Mouse (Mus musculus) midbrain, embryonic 13.5 days (tissue): ENCODE data around the gene Cstb. TPM values are rescaled to one million over a fixed set of nuclear protein-coding genes. Genes with fewer than 3 reads are reported as not detected.

Experiments used
- ATAC-seq: fragments of 200-750 bp; cut with Nextera tagmentation; 2 replicates; pipeline ENCODE4 v1.8.0; 2017; ENCODE audit warnings: mild to moderate bottlenecking, moderate TSS enrichment, moderate library complexity
- H3K27ac ChIP-seq: fragments of 300-500 bp; sonication (generic); 2 replicates; pipeline ENCODE4 v1.5.1; 2015; ENCODE audit warnings: inconsistent platforms, mild to moderate bottlenecking, moderate library complexity
- H3K27me3 ChIP-seq: fragments of 300-500 bp; sonication (generic); 2 replicates; pipeline ENCODE4 v1.6.1; 2015; ENCODE audit warnings: mild to moderate bottlenecking, inconsistent platforms
- H3K36me3 ChIP-seq: fragments of 300-500 bp; sonication (generic); 2 replicates; pipeline ENCODE4 v1.6.1; 2015; ENCODE audit warnings: mild to moderate bottlenecking, inconsistent platforms
- H3K4me1 ChIP-seq: fragments of 300-500 bp; sonication (generic); replicated peaks from 2 replicates; pipeline ENCODE4 v1.6.1; 2015; ENCODE audit warnings: inconsistent platforms
- H3K4me2 ChIP-seq: fragments of 300-500 bp; sonication (generic); replicated peaks from 2 replicates; pipeline ENCODE4 v1.6.1; 2015; ENCODE audit warnings: moderate library complexity, mild to moderate bottlenecking, inconsistent platforms
- H3K4me3 ChIP-seq: fragments of 300-500 bp; sonication (generic); replicated peaks from 2 replicates; pipeline ENCODE4 v1.5.1; 2015; ENCODE audit warnings: mild to moderate bottlenecking, inconsistent platforms
- H3K9ac ChIP-seq: fragments of 300-500 bp; sonication (generic); replicated peaks from 2 replicates; pipeline ENCODE4 v1.6.1; 2015; ENCODE audit warnings: mild to moderate bottlenecking, inconsistent platforms
- H3K9me3 ChIP-seq: fragments of 300-500 bp; sonication (generic); 2 replicates; pipeline ENCODE4 v1.6.1; 2016; ENCODE audit warnings: mild to moderate bottlenecking, inconsistent platforms
- WGBS: fragments of 180-500 bp; shearing (Covaris S2); methylation state at CpG from one replicate; pipeline ENCODE4 v1.1.7; 2015; 5-methylcytosine and 5-hydroxymethylcytosine counted together
- polyA plus RNA-seq: library from polyadenylated mRNA; unstranded; fragments of >200 nt; fragmentation: Nextera tagmentation; extraction: Ambion mirVana; gene quantifications from 2 replicates; pipeline ENCODE4 v1.2.1, GENCODE M21; 2015

Gene Cstb
- polyA plus RNA-seq = 91.6 and 97.8 TPM in 2 replicates

DNA sequence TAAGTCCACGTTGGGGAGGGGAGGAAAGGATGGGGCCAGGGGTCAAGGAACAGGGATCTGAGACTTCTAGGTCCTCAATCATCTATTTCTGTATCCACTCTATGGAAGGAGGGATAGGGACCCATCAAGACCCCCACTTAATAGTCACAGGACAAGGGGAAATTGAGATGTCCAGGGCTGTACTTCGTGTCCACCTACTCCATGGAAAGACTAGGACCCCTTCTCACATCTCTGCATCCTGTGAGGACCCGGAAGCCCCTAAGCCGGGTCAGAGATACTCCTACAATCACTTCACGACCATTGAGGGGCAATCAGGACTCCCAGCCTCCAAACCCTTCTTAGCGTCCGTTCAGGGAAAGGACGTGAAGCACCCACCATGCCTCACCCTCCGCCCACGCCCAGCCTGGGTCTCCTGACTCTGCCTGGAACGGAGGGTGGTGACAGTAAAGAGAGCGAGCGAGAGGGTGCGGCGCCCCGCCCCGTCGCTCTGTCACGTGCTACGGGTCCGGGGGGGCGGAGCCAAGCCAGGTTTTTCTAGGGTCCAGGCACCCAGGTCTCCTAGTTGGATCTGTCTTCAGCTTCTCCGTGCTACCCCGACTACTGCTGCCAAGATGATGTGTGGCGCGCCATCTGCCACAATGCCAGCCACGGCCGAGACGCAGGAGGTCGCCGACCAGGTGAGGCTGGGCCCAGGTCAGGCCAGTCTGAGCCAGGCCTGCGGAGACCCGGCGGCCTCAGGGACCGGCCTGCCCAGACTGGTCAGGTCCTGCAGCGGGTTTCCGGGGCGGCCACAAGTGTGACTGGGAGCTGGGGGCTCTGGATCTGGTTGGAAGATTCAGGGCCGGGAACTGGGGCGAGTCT lies at the start of gene Cstb:
Cstb (plus strand) TSS at position 489 of the 861 bp plus-strand sequence.
- H3K36me3 ChIP-seq = peaks cover 25% of the 10 kb centered on the region
- peak within 1 kb of the TSS; percentile 74 for H3K4me2 ChIP-seq
- ATAC-seq = peak; percentile 95
- WGBS = 1% methylated on average over 40 of the region's 40 CpGs
- no peaks in the 10 kb centered on the region for H3K27me3 ChIP-seq
- H3K27ac ChIP-seq = peak within 1 kb of the TSS; percentile 57; the same call in 1 of the 2 replicates
- H3K9ac ChIP-seq = peak within 1 kb of the TSS; percentile 86
- H3K9me3 ChIP-seq = no peaks in the 10 kb centered on the region
- peak within 1 kb of the TSS; percentile 73 for H3K4me3 ChIP-seq
- H3K4me1 ChIP-seq = peaks cover 12% of the 10 kb centered on the region

DNA sequence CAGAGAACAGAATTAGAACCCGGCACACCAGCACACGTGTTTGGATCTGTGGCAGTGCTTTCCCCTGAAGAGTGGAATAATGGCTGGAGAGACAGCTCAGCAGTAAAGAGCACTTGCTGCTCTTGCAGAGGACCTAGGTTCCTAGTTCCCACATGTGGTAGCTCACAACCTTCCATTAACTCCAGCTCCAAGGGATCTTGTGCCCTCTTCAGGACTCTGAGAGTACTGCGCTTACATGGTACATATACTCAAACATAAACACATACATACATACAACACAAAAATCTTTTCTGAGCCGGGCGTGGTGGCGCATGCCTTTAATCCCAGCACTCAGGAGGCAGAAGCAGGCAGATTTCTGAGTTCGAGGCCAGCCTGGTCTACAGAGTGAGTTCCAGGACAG lies 47.0 kb upstream of the Cstb start:
- no peaks in the 10 kb centered on the region for H3K36me3 ChIP-seq
- H3K9me3 ChIP-seq = peaks cover 6% of the 10 kb centered on the region; the same call in 1 of the 2 replicates
- 94% methylated on average over 7 of the region's 7 CpGs for WGBS
- H3K4me3 ChIP-seq = no peak overlapping the region
- no peak overlapping the region for H3K27ac ChIP-seq
- no peak overlapping the region for H3K9ac ChIP-seq
- ATAC-seq = no peak
- no peaks in the 10 kb centered on the region for H3K27me3 ChIP-seq
- no peaks in the 10 kb centered on the region for H3K4me1 ChIP-seq
- H3K4me2 ChIP-seq = no peak overlapping the region

DNA sequence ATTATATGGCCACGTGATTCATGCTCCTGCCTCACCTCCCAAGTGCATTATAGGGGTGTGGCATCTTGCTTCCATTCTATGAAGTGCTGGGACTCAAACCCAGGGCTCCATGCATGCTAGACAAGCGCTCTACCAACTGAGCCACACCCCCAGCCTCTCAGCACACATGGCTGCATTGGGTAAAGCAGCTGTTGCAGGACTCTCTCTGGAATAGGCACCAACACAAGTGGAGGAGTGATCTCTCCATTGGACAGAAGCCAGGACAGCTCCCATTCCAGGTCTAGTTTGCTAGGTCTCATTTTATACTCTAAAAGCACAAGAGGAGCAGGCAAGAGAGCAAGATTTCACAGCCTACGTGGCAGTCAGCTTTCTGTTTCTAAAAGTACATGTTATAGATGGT lies 41.9 kb upstream of the Cstb start:
- H3K9ac ChIP-seq = no peak overlapping the region
- WGBS = 74% methylated on average over 3 of the region's 3 CpGs

DNA sequence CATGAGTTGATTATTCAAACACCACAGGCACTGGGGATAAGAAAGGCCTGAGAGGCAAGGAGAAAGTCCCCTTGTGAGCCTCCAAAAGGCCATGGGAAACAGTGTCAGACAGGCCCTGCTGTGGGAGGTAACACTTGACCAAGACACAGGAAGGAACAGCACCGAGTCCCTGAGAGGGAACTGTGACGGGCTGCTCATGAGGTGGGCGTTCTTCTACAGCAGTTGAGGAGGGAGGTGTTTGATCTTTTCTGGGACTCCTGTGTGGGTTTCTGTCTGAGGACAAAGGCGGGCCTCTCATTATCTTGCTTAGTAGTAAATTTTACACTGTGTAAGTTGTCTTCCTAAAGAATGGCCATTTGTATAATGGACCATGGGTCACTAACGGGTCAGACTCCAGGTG lies 39.9 kb upstream of the Cstb start:
- H3K4me2 ChIP-seq = no peak overlapping the region
- H3K4me1 ChIP-seq = no peaks in the 10 kb centered on the region
- H3K27me3 ChIP-seq = peaks cover 18% of the 10 kb centered on the region
- no peaks in the 10 kb centered on the region for H3K9me3 ChIP-seq
- H3K36me3 ChIP-seq = no peaks in the 10 kb centered on the region
- no peak for ATAC-seq
- no peak overlapping the region for H3K4me3 ChIP-seq
- no peak overlapping the region for H3K9ac ChIP-seq
- 84% methylated on average over 5 of the region's 5 CpGs for WGBS
- H3K27ac ChIP-seq = no peak overlapping the region

More for the DNA sequence above, 41.9 kb upstream of the Cstb start:
- Histone ChIP-seq H3K27me3 (no peaks in the 10 kb centered on the region), H3K27ac (no peak overlapping the region), H3K4me3 (no peak overlapping the region), H3K4me1 (no peaks in the 10 kb centered on the region), H3K36me3 (no peaks in the 10 kb centered on the region), H3K4me2 (no peak overlapping the region), H3K9me3 (peaks cover 1% of the 10 kb centered on the region; the same call in 1 of the 2 replicates)
- no peak for ATAC-seq

DNA sequence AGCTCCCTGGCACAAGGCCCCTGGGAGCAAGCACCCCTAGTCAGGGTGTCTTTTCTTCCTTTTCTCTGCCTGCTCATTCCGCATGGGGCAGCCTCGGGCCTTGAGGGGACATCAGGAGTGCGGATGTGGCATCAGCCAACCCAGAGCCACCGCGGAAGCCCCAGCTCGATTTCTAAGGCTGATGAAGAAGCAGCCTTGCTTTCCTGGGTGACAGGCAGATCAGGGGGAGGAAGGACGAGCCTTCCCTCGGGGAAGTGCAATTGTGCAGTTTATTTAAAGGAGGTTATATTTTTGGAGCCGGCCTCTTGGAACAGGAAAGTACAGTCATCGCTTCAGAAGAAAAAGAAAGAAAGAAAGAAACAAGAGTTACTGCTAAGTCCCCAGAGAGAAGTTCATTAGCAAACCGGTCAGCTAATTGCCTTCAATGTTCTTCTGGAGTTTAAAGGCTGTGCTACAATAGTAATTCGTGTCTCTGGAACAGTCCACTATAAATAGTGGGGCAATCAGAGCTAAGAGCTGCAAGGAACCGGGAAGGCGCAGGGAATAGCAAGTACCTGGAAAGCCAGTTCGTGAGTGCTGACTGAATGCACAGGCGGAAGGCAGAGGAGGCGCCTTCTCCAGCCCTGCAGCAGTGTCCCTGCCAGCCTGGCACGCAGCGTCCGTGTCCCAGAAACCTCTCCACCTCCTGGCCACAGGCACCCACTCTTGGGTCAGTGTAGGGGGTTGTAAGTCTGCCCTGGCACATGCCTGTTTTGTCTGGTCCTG lies 37.1 kb upstream of the Cstb start:
- H3K36me3 ChIP-seq = no peaks in the 10 kb centered on the region
- peaks cover 41% of the 10 kb centered on the region for H3K27me3 ChIP-seq
- no peak for ATAC-seq
- no peaks in the 10 kb centered on the region for H3K9me3 ChIP-seq
- H3K4me3 ChIP-seq = no peak overlapping the region
- H3K4me1 ChIP-seq = no peaks in the 10 kb centered on the region
- H3K9ac ChIP-seq = no peak overlapping the region
- no peak overlapping the region for H3K27ac ChIP-seq
- no peak overlapping the region for H3K4me2 ChIP-seq
- 68% methylated on average over 20 of the region's 20 CpGs for WGBS

DNA sequence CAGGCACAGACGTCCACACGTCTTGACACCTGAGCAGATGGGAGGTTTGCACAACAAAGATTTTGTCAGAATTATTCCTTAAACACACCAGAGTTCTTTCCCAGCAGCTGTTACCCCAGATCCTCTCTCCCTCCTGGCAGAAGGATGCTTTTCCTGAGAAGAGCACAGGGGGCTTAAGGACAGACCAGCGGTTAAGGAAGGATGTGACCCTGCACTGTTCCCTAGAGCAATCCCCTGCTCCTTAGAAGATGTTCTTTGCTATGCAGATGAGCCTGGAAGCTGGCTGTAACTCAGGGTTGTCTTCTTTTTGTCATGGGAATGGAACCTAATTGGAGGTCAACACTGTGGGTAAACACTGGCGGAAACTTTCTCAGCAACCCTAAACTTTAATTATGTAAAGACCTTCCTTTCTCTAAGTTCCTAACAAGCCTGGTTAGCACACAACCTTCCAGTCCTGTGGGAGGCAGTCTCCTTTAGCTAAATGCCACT lies 34.4 kb upstream of the Cstb start:
- Histone ChIP-seq H3K4me3 (no peak overlapping the region), H3K4me2 (no peak overlapping the region), H3K4me1 (peaks cover 7% of the 10 kb centered on the region), H3K27me3 (peaks cover 41% of the 10 kb centered on the region), H3K36me3 (no peaks in the 10 kb centered on the region), H3K9ac (no peak overlapping the region), H3K9me3 (no peaks in the 10 kb centered on the region), H3K27ac (no peak overlapping the region)
- no peak for ATAC-seq
- 17% methylated on average over 4 of the region's 4 CpGs for WGBS

DNA sequence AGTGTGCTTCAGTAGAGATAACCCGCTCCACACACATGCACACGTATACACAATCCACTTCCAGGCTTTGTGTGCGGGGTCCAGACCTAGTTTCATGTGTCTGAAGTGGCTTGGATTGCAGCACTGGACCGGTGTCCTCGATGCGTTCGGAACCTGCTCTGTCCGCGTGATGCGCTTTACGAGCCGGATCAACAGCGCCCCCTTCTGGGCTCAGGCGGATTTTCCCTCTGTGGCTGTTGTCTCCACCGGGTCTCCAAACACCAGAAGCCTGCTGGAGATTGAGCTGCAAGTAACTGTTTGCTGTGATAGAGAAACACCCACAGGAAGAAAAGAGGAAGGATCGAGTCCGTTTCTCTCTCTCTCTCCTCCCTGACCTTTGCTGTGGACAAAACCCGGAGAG lies 33.4 kb upstream of the Cstb start:
- no peak overlapping the region for H3K4me3 ChIP-seq
- peaks cover 12% of the 10 kb centered on the region for H3K4me1 ChIP-seq
- H3K4me2 ChIP-seq = no peak overlapping the region
- H3K9ac ChIP-seq = no peak overlapping the region
- 4% methylated on average over 18 of the region's 18 CpGs for WGBS
- no peak for ATAC-seq
- no peak overlapping the region for H3K27ac ChIP-seq
- H3K27me3 ChIP-seq = peaks cover 41% of the 10 kb centered on the region
- no peaks in the 10 kb centered on the region for H3K9me3 ChIP-seq
- no peaks in the 10 kb centered on the region for H3K36me3 ChIP-seq

DNA sequence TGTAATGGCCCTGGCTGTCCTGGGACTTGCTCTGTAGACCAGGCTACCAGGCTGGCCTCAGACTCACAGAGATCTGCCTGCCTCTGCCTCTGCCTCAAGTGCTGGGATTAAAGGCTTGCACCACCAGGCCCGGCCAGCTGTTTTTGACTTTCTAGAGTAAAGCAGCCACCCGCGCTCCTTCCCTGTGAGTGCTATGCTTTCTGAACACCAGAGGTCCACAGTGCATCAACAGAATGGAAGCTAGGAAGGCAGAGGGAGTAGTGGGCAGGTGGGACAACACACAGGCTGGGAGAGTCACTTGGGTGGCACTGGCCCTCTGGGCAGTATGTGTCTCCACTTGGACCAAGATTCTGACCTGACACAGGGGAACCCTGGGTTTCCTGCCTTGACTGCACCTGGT lies 30.1 kb upstream of the Cstb start:
- peak overlapping the region; percentile 49; the same call in 1 of the 2 replicates for H3K9ac ChIP-seq
- WGBS = 70% methylated on average over 3 of the region's 3 CpGs
- peaks cover 23% of the 10 kb centered on the region for H3K4me1 ChIP-seq
- no peak overlapping the region for H3K4me3 ChIP-seq
- ATAC-seq = peak; percentile 11
- peaks cover 24% of the 10 kb centered on the region for H3K27me3 ChIP-seq
- H3K36me3 ChIP-seq = peaks cover 15% of the 10 kb centered on the region
- peak overlapping the region; percentile 76 for H3K27ac ChIP-seq
- peak overlapping the region; percentile 39; the same call in 1 of the 2 replicates for H3K4me2 ChIP-seq
- no peaks in the 10 kb centered on the region for H3K9me3 ChIP-seq

DNA sequence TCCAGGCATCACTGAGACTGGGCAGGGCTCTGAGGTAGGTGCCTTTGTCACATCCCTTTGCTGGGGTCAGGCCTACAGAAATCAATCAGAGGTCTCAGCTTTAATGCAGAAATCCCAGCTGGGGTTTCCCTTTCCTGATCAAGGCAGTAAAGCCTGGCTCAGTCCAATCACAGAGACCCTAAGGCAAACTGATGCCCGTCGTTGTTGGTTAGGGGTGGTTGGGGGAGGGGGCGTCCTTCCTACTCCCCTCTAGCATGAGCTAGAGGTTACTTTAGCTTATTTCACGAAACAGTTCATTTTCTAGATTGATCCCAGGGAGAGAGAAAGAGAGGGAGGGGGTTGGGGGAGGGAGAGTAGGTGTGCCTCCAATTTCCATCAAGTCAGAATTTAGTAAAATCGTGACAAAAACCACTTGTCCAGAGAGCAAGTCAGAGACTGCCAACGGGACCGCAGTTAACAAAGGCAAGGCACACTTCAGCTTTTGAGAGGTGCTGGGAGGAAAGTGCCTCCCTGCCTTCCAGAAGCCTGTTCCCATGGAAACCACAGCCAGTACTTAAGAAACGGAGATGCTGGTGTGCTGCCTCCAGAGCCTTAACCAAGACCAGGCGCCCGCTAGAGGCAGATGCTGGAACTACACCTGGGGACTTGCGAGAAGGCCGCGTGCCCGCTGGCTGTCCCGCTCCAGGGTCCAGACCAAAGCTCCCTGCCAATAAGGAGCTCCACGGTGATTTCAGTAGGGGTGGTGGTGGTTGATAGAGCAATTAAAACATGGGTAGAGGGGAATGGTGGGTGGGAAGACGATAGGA lies 29.4 kb upstream of the Cstb start:
- peaks cover 21% of the 10 kb centered on the region for H3K36me3 ChIP-seq
- H3K4me2 ChIP-seq = peak overlapping the region; percentile 39
- no peaks in the 10 kb centered on the region for H3K9me3 ChIP-seq
- ATAC-seq = peak; percentile 85
- 0 out of 2 replicates have a peak overlapping the region, but pooled peaks have one; percentile 7 for H3K4me3 ChIP-seq
- WGBS = 2% methylated on average over 17 of the region's 17 CpGs
- peaks cover 23% of the 10 kb centered on the region for H3K4me1 ChIP-seq
- H3K27ac ChIP-seq = peak overlapping the region; percentile 76
- H3K9ac ChIP-seq = peak overlapping the region; percentile 49; the same call in 1 of the 2 replicates
- H3K27me3 ChIP-seq = peaks cover 18% of the 10 kb centered on the region

DNA sequence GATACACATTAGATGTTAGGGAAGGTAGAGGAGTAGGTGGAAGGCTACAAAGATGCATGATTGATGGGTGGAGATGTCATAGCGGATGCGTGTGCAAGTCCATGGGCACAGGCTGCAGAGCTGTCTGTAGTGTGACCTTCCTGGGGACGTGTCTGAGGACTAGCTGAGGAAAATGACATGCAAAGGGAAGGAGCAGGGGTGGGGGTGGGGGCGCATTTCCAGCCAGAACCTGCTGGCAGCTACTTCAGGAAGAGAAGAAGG lies 28.9 kb upstream of the Cstb start:
- Histone ChIP-seq H3K9ac (no peak overlapping the region), H3K4me1 (peaks cover 23% of the 10 kb centered on the region), H3K4me2 (peak overlapping the region; percentile 39), H3K4me3 (no peak overlapping the region), H3K27me3 (peaks cover 12% of the 10 kb centered on the region), H3K36me3 (peaks cover 26% of the 10 kb centered on the region), H3K27ac (no peak overlapping the region), H3K9me3 (no peaks in the 10 kb centered on the region)
- ATAC-seq = peak; percentile 61
- WGBS = 47% methylated on average over 4 of the region's 4 CpGs

DNA sequence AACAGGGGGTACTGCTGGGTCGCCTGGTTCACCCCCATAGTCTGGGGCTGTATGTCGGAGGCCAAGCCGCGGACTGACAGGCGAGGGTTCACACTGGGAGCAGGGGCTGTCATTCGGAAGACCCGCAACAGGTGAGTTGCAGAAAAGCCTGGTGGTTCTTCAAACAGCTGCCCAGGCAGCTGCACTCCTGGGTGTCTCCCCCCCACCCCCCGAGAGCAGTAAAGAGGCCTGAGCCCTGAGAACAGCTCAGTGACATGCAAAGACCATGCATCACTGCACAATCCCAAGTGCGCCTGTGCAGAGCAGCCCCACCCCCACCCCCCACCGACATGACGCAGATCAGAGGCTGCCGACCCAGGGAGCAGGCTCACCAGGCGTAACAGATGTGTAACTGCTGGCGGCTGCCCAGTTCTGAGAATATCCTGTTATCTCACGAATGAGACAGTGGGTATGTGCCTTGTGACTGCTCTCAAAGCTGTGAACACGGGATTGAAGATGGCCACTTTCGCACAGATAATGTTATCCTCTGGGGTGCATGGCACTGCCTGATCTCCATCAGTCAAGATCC lies 26.3 kb upstream of the Cstb start:
- Histone ChIP-seq H3K4me3 (no peak overlapping the region), H3K36me3 (peaks cover 53% of the 10 kb centered on the region), H3K27ac (peak overlapping the region; percentile 11; the same call in 1 of the 2 replicates), H3K9ac (no peak overlapping the region), H3K4me1 (peaks cover 23% of the 10 kb centered on the region), H3K9me3 (no peaks in the 10 kb centered on the region), H3K27me3 (no peaks in the 10 kb centered on the region), H3K4me2 (0 out of 2 replicates have a peak overlapping the region, but pooled peaks have one; percentile 11)
- ATAC-seq = no peak; the same call in 1 of the 2 replicates
- 33% methylated on average over 17 of the region's 17 CpGs for WGBS
